Mouse (Mus musculus): ENCODE measurements at regions not wholly inside any gene's neighbourhood (a gene's known extent, or its start where the extent isn't known, plus 50 kb on each side); places are given as distances from the start of the nearest gene placed in this dataset.
A peak's percentile ranks its signal among the peaks of the same experiment; 100 is the strongest.

GRCm38 (mm10) chrX:86490309-86490708, 185.4 kb upstream of the Mageb4 start:
- Histone ChIP-seq H3K9me3 (replicated peaks; ENCODE audit: insufficient read depth, low read length) (no peaks in the 10 kb centered on the region), H3K9ac (ENCODE audit: control insufficient read depth, low read depth, low read length, poor library complexity, severe bottlenecking) (no peak overlapping the region), H3K27ac (ENCODE audit: control insufficient read depth, low read depth, low read length) (no peak overlapping the region), H3K4me1 (ENCODE audit: control insufficient read depth in 1 of 2, insufficient read depth in 2 of 2, low read length in 2 of 2) (no peaks in the 10 kb centered on the region), H3K79me2 (ENCODE audit: control insufficient read depth, insufficient read depth, low read length, poor library complexity) (no peaks in the 10 kb centered on the region), H3K36me3 (ENCODE audit: control insufficient read depth in 1 of 2, insufficient read depth in 2 of 2, low read length in 2 of 2) (no peaks in the 10 kb centered on the region), H3K4me3 (ENCODE audit: control insufficient read depth in 1 of 2, insufficient read depth in 1 of 2, low read depth in 2 of 2, low read length in 2 of 2) (no peak overlapping the region), H3K27me3 (ENCODE audit: control insufficient read depth in 1 of 2, insufficient read depth in 2 of 2, low read length in 2 of 2) (no peaks in the 10 kb centered on the region)
- DNase-seq (ENCODE audit: low read depth, low spot score): peak; percentile 28
- TF ChIP-seq RAD21 (IDR thresholded peaks at IDR 0.05; ENCODE audit: low read depth, low read length) (peak; percentile 64), NRF1 (IDR thresholded peaks at IDR 0.05; ENCODE audit: insufficient read depth, low read depth, low read length, poor library complexity, severe bottlenecking) (no peak), MAFK (IDR thresholded peaks at IDR 0.05; ENCODE audit: borderline replicate concordance, low read depth, low read length) (no peak), UBTF (IDR thresholded peaks at IDR 0.05; ENCODE audit: borderline replicate concordance, insufficient read depth, low read depth, low read length) (no peak), ETS1 (IDR thresholded peaks at IDR 0.05; ENCODE audit: low read depth, low read length) (no peak), TBP (IDR thresholded peaks at IDR 0.05; ENCODE audit: low read depth, low read length) (no peak), ZKSCAN1 (IDR thresholded peaks at IDR 0.05; ENCODE audit: low read depth, low read length) (no peak), BHLHE40 (IDR thresholded peaks at IDR 0.05; ENCODE audit: borderline replicate concordance, low read depth, low read length) (no peak), SIN3A (IDR thresholded peaks at IDR 0.05; ENCODE audit: low read length) (no peak), ZC3H11A (IDR thresholded peaks at IDR 0.05; ENCODE audit: low read depth, low read length) (0 out of 2 replicates have a peak, but pooled peaks have one; percentile 35), SMC3 (IDR thresholded peaks at IDR 0.05; ENCODE audit: low read depth, low read length) (peak; percentile 53), TCF12 (IDR thresholded peaks at IDR 0.05; ENCODE audit: low read depth, low read length) (no peak), KAT2A (conservative IDR thresholded peaks at IDR 0.05; ENCODE audit: low read depth, low read length) (no peak), CTCF (IDR thresholded peaks at IDR 0.05 in 2 of 3, conservative IDR thresholded peaks at IDR 0.05 in 1 of 3; ENCODE audit: control insufficient read depth in 1 of 3, insufficient read depth in 1 of 3, low read depth in 2 of 3, low read length in 3 of 3, poor library complexity in 1 of 3, severe bottlenecking in 1 of 3) (peak; percentile 29 to 66 (median 54))

Data from MEL (cell line).